Mouse (Mus musculus) layer of hippocampus, postnatal 14 days (tissue): ENCODE measurements around the gene Gm15319. TPM values are rescaled to one million over a fixed set of nuclear protein-coding genes. Genes with fewer than 3 reads are reported as not detected.
A peak's percentile ranks its signal among the peaks of the same experiment; 100 is the strongest.
"Not testable (repeated sequence)": the region's sequence is repeated elsewhere in the genome, so short reads cannot be mapped to it uniquely, and the experiment has no call there.

Experiments
- DNase-seq, 2 experiments: peaks; one replicate each; pipeline ENCODE4 v3.0.0; 2021 to 2022; ENCODE audit warnings: low spot score in 2 of 2, mixed read lengths in 1 of 2
- total RNA-seq, 2 experiments: library from RNA; stranded (reverse); gene quantifications; 2 replicates each; pipeline ENCODE4 v1.2.3; 2021

The Gm15319 gene
- total RNA-seq, 2 experiments from 2014 or later, result 0.58 TPM; not detected in 1

DNA sequence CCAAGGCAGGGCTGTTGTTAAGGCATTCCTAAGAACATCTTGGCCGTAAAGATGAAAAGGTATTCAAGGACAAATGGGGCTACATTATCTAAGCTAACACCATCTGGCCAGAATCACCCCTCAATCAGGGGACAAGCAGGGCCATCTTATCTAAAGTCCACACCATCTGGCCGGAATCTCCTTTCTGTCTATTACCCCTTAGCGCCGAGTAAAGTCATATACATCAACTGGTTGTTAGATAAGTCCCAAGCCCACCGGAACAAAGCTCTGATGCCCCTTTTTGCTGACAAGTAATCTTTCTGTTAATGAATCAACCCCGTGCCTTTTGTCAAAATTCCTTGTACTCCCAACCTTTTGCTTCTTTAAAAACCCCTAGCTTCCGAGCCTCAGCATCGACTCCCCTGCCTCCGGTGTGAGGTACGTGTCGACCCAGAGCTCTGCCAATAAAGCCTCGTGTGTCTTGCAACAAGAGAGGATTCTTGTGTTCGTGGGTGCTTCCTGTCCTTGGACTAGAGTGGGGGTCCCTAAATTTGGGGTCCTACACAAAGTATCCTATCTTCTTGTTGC lies 65.0 kb downstream of the Gm15319 start:
- peak; percentile 3 to 40 for DNase-seq

DNA sequence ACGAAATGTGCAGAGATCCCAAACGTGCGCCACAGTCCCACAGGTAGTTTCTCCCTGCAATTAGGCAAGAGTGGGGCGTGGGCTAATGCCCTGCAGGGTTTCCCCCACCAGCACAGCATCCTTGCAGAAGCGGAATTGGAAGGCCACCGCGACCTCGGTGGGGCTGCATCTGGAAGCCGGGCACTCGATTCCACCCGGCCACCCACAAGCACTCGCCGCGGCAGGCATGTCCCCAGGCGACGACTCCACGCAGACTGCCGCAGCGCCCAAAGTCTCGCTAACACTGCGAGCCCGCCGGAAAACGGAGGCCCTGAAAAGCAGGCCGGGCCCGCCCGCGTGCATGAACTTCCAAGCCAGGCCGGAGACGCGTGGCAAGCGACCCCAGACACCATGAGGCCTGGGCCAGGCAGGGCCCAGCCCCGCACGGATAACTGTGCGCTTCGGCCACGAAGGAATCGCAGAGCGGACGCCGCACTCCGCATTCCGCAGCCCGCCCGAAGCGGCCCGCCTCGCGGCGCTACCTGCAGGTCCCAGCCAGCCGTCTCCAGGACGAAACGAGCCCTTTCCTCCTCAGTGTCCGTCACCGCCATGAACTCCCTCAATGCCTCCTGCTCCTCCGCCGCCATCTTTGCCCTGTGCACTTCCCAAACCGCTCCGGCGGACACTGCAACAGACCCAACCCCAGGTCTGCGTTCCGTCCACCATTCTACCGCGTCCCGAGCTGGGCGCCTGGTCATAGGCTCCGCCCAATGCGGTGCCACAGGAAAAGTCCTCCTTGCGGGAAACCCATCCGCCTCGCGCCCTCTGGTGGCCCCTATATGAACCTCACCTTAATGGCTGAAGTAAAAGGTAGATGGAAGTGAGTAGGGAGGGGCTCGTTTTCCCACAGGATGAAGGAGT lies 66.0 kb downstream of the Gm15319 start:
- peak; percentile 78 to 83 for DNase-seq

DNA sequence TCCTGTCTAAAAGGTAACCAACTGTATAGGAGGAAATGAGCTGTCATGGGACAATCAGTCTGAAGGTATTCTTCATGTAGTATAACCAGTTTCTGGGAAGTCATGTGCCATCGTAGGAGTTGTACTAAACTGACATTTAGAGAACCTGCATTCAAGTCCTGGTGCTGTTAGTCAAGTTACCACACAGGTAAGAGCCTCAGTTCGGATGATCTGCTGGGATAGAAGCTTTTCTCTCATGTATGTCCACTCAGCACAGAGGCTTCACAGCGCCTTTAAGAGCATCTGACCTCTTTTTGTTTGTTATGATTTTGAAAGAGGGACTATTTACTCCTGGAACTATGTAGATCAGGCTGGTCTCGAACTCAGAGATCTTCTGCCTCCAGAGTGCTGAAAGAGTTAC lies 67.1 kb downstream of the Gm15319 start:
- DNase-seq, result not testable (repeated sequence)

DNA sequence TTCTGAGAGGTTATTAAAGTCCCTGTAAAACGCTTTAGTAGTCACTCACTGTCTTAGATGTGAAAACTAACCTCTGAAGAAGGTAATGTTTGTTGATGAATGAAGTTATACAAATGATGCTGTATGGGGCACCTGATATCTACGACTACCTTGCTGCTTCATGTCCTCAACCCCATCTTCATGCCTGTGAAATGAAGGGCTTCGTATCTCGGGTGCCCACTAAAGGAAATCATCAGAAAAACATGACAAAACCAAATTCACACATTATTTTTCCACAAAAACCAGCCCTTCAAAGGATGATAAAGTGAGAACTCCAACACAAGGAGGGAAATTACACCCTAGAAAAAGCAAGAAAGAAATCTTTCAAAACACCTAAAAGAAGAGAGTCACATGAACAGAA lies 68.2 kb downstream of the Gm15319 start:
- peak; percentile 1 to 15 for DNase-seq

DNA sequence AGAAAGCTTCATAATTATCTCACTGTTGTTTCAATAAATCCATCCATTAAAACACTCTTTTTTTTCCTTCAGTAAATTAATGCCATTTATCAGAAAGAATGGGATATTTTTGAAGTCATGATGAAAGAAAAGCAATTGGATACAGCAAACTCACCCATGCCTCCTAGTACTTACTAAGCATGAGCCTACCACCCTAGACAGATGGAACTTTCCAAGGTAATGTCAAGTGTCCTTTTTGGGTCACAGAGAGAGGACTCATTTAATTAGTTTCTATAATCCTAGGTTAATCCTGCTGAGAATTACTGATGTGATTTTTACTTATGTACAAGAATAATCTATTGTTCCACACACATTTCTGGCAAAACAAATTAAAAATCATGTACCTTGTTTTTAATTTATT lies 69.0 kb downstream of the Gm15319 start:
- DNase-seq, result peak; percentile 2 to 23

DNA sequence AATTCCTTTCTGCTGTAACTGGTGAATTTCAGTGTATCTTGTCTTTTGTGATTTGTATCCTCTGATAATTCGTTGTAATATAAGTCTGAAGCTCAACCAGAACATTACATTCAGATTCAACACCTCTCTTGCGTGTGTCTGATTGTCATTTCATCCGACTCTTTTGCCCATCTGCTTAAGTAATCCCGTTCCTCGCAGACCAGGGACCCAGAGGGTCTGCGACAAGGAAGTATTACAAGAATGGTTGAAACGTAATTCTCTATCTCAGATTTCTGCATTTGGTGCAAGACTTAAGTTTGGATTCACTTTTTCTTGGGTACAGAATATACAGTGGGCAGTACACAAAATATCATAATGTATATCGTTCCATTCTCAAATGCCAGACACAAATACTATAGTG lies 73.0 kb downstream of the Gm15319 start:
- DNase-seq, result not testable (repeated sequence)

DNA sequence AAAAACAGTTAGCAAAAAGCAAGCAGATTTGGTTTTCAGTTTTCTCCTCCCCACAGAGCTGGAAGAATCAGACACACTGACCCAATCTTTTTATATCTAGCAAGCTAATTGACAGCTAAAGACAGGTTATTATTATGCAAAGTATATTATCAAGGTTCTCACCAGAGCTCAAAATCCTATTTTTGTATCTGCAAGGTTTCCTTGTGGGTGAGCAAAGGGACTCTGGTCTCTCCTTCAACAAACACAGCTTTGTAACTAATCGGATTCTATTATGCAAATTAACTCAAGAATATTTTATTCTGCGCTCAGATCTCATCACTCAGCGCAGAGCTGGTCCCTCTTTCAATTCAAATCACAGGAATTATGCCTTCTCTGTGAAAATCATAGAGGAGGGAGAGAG lies 74.1 kb downstream of the Gm15319 start:
- peak; percentile 13 to 55 for DNase-seq

DNA sequence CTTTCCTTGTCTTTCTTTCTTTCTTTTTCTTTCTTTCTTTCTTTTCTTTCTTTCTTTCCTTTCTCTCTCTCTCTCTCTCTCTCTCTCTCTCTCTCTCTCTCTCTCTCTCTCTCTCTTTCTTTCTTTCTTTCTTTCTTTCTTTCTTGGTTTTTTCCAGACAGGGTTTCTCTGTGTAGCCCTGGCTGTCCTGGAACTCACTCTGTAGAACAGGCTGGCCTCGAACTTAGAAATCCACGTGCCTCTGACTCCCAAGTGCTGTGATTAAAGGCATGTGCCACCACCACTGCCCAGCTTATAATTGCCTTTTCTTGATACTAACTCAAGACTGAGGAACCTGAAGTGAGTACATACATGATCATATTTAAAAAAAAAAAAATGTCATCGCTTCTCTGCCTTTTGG lies 75.3 kb downstream of the Gm15319 start:
- not testable (repeated sequence) for DNase-seq
